Mouse (Mus musculus) olfactory bulb, adult 2 months (tissue): ENCODE measurements at regions not wholly inside any gene's neighbourhood (a gene's known extent, or its start where the extent isn't known, plus 50 kb on each side); places are given as distances from the start of the nearest gene placed in this dataset.

Experiments used
- CTCF ChIP-seq: fragments of 200-500 bp; IDR thresholded peaks from 2 replicates; pipeline ENCODE4 v1.5.1; 2012; ENCODE audit warnings: low read depth, mild to moderate bottlenecking, low read length, moderate library complexity; ENCODE audit not compliant: insufficient read depth
- POLR2A ChIP-seq: fragments of 200-500 bp; IDR thresholded peaks from 2 replicates; pipeline ENCODE4 v1.6.1; 2012; ENCODE audit warnings: mild to moderate bottlenecking, low read depth, low read length, moderate library complexity; ENCODE audit not compliant: insufficient read depth

GRCm38 (mm10) chr2:131715381-131715780 is 144.2 kb downstream of the Erv3 start:
- TF ChIP-seq CTCF (no peak), POLR2A (no peak)
